ENCODE assay signal across 22 mouse cellular contexts in genomic region chr9:121895392-121895993, GRCm38 (mm10). TPM values are rescaled to one million over a fixed set of nuclear protein-coding genes. Genes with fewer than 3 reads are reported as not detected.
DNase-seq lines count a peak whose midpoint lies in the region; ATAC-seq lines count a peak whose summit lies in the region.
"Had no signal": no experiment of that assay in that cellular context is flagged by ENCODE, and none has a peak within 500 bp of the region (broad histone marks: within the 10 kb centered on the region; RNA-seq: fewer than 3 reads in every experiment).

No protein-coding gene starts in this region.

- ATAC-seq in kidney, embryonic 16.5 days (ENCODE audit: low FRiP score, low TSS enrichment), result no peak; the same call in 1 of the 2 replicates

- no peaks in the 10 kb centered on the region for H3K27me3 ChIP-seq in kidney, embryonic 16.5 days (ENCODE audit: insufficient read depth, low read length)
- H3K27me3 ChIP-seq in hindbrain, embryonic 10.5 days (ENCODE audit: insufficient read depth, poor library complexity, severe bottlenecking), result no peaks in the 10 kb centered on the region
- H3K27me3 ChIP-seq: heart, embryonic 13.5 days had no signal

- DNase-seq in adrenal gland, adult 8-10 months, result peak; percentile 5
- DNase-seq in adrenal gland, postnatal 25 days, result no peak
- peak; percentile 3 to 40 for DNase-seq in kidney, postnatal 25 days
- peak; percentile 34 to 52 for DNase-seq in heart, postnatal 14 days
- peak; percentile 70 for DNase-seq in lung, postnatal 36 days
- no peak for DNase-seq in hindbrain, embryonic 10.5 days (ENCODE audit: low spot score)
- no peak for DNase-seq in frontal cortex, postnatal 25 days (ENCODE audit: low spot score in 2 of 2)
- DNase-seq: cerebellum, postnatal 25 days; kidney, adult 11 months; retina, postnatal 1 day; spleen, adult 18-20 months; thymus, adult 18-20 months had no signal

- peaks cover 11% of the 10 kb centered on the region for H3K4me1 ChIP-seq in kidney, embryonic 16.5 days (ENCODE audit: insufficient read depth, low read length)
- H3K4me1 ChIP-seq in hindbrain, embryonic 10.5 days (replicated peaks), result peaks cover 8% of the 10 kb centered on the region

- WGBS in kidney, embryonic 16.5 days, result 39% methylated on average over 7 of the region's 7 CpGs
- 76% methylated on average over 7 of the region's 7 CpGs for WGBS in hindbrain, embryonic 10.5 days

- no peak overlapping the region for H3K4me2 ChIP-seq in kidney, embryonic 16.5 days (replicated peaks; ENCODE audit: low read depth, low read length)
- H3K4me2 ChIP-seq: heart, embryonic 13.5 days; hindbrain, embryonic 14.5 days; liver, embryonic 11.5 days had no signal

- H3K36me3 ChIP-seq in kidney, embryonic 16.5 days (ENCODE audit: insufficient read depth, low read length), result no peaks in the 10 kb centered on the region
- H3K36me3 ChIP-seq in hindbrain, embryonic 10.5 days, result no peaks in the 10 kb centered on the region
- H3K36me3 ChIP-seq: heart, embryonic 13.5 days had no signal

- no peak overlapping the region for H3K27ac ChIP-seq in kidney, embryonic 16.5 days (ENCODE audit: low read length)
- H3K27ac ChIP-seq in hindbrain, embryonic 10.5 days, result no peak overlapping the region
- H3K27ac ChIP-seq: heart, embryonic 13.5 days; hindbrain, embryonic 14.5 days had no signal

- intact Hi-C loops in heart, postnatal 14 days (cut with DNase I), result no loop called here

- no peak overlapping the region for H3K4me3 ChIP-seq in kidney, embryonic 16.5 days (ENCODE audit: low read length)
- H3K4me3 ChIP-seq in hindbrain, embryonic 10.5 days, result no peak overlapping the region
- H3K4me3 ChIP-seq: heart, embryonic 13.5 days had no signal

- no peak overlapping the region for H3K9ac ChIP-seq in kidney, embryonic 16.5 days (replicated peaks; ENCODE audit: low read length)
- H3K9ac ChIP-seq: heart, embryonic 13.5 days; hindbrain, embryonic 14.5 days had no signal

- no peaks in the 10 kb centered on the region for H3K9me3 ChIP-seq in kidney, embryonic 16.5 days (ENCODE audit: low read length)
- no peaks in the 10 kb centered on the region for H3K9me3 ChIP-seq in hindbrain, embryonic 10.5 days
- H3K9me3 ChIP-seq: heart, embryonic 13.5 days had no signal

RNA-seq across cellular contexts. Expression of gene Ackr2, which starts 2.7 kb away (rescaled TPM):
- total RNA-seq in adrenal gland, adult 8-10 months (2022), result 1 to 10 TPM in 1 of 4 experiments, under 1 TPM in 3; 0.77 to 2.1 (median 0.88) TPM
- total RNA-seq in adrenal gland, postnatal 25 days (2021), result 0.33 and 0.52 TPM in 2 replicates
- 0.90 and 1.2 TPM in 2 replicates for polyA plus RNA-seq in kidney, embryonic 16.5 days (2015; fragmentation: Nextera tagmentation; extraction: Ambion mirVana)
- total RNA-seq in heart, postnatal 14 days (2021), result 1 to 10 TPM; 2.0 to 3.4 TPM
- polyA plus RNA-seq in hindbrain, embryonic 10.5 days (2016; fragmentation: Nextera tagmentation; extraction: Ambion mirVana), result 0.51 and 0.89 TPM in 2 replicates
- total RNA-seq: megakaryocyte, adult 5-6 weeks had no signal

RNA-seq across cellular contexts. Expression of gene Cyp8b1, which starts 20.6 kb away (rescaled TPM):
- total RNA-seq in adrenal gland, adult 8-10 months (2022), result under 1 TPM; 0.54 to 0.84 (median 0.72) TPM
- 0.36 and 2.7 TPM in 2 replicates for total RNA-seq in adrenal gland, postnatal 25 days (2021)
- not detected in 2 replicates for polyA plus RNA-seq in kidney, embryonic 16.5 days (2015; fragmentation: Nextera tagmentation; extraction: Ambion mirVana)
- under 1 TPM in 1 of 2 experiments, not detected in 1; 0.10 TPM for total RNA-seq in heart, postnatal 14 days (2021)
- not detected in 2 replicates for polyA plus RNA-seq in hindbrain, embryonic 10.5 days (2016; fragmentation: Nextera tagmentation; extraction: Ambion mirVana)
- total RNA-seq: layer of hippocampus, postnatal 10 days; left cerebral cortex, postnatal 36 days; midbrain, postnatal 0 days had no signal
- polyA plus RNA-seq: embryonic facial prominence, embryonic 11.5 days; heart, embryonic 13.5 days; hindbrain, embryonic 14.5 days; liver, embryonic 11.5 days; midbrain, postnatal 0 days; neural tube, embryonic 14.5 days had no signal

RNA-seq across cellular contexts. Expression of gene Higd1a, which starts 37.3 kb away (rescaled TPM):
- 100 to 1,000 TPM in 1 of 4 experiments, 10 to 100 TPM in 3; 86.5 to 102 (median 87.4) TPM for total RNA-seq in adrenal gland, adult 8-10 months (2022)
- 77.9 and 79.7 TPM in 2 replicates for total RNA-seq in adrenal gland, postnatal 25 days (2021)
- 120 and 142 TPM in 2 replicates for polyA plus RNA-seq in kidney, embryonic 16.5 days (2015; fragmentation: Nextera tagmentation; extraction: Ambion mirVana)
- total RNA-seq in heart, postnatal 14 days (2021), result 100 to 1,000 TPM; 203 to 224 TPM
- 201 and 236 TPM in 2 replicates for polyA plus RNA-seq in hindbrain, embryonic 10.5 days (2016; fragmentation: Nextera tagmentation; extraction: Ambion mirVana)

RNA-seq across cellular contexts. Expression of gene Fam198a, which starts 55.3 kb away (rescaled TPM):
- 1 to 10 TPM; 1.8 to 2.7 (median 2.3) TPM for total RNA-seq in adrenal gland, adult 8-10 months (2022)
- total RNA-seq in adrenal gland, postnatal 25 days (2021), result 2.0 and 2.9 TPM in 2 replicates
- polyA plus RNA-seq in kidney, embryonic 16.5 days (2015; fragmentation: Nextera tagmentation; extraction: Ambion mirVana), result 2.0 and 2.8 TPM in 2 replicates
- total RNA-seq in heart, postnatal 14 days (2021), result 1 to 10 TPM; 1.7 to 1.8 TPM
- polyA plus RNA-seq in hindbrain, embryonic 10.5 days (2016; fragmentation: Nextera tagmentation; extraction: Ambion mirVana), result 0.52 and 0.70 TPM in 2 replicates
- total RNA-seq: megakaryocyte, adult 5-6 weeks had no signal

RNA-seq across cellular contexts. Expression of gene Ccdc13, which starts 56.2 kb away (rescaled TPM):
- 1 to 10 TPM in 3 of 4 experiments, under 1 TPM in 1; 0.73 to 2.2 (median 1.6) TPM for total RNA-seq in adrenal gland, adult 8-10 months (2022)
- 1.3 and 1.5 TPM in 2 replicates for total RNA-seq in adrenal gland, postnatal 25 days (2021)
- polyA plus RNA-seq in kidney, embryonic 16.5 days (2015; fragmentation: Nextera tagmentation; extraction: Ambion mirVana), result 0.58 and 0.71 TPM in 2 replicates
- total RNA-seq in heart, postnatal 14 days (2021), result under 1 TPM in 1 of 2 experiments, not detected in 1; 0.38 TPM
- 2.6 and 2.7 TPM in 2 replicates for polyA plus RNA-seq in hindbrain, embryonic 10.5 days (2016; fragmentation: Nextera tagmentation; extraction: Ambion mirVana)
- total RNA-seq: megakaryocyte, adult 5-6 weeks had no signal
- polyA plus RNA-seq: heart, embryonic 13.5 days had no signal

Comparison
In these comparisons a context has a peak if more than half of its experiments do, and no peak if none do; other contexts are left out.
1. DNase-seq: peak in adrenal gland, adult 8-10 months (single experiment), kidney, postnatal 25 days (2 of 2), heart, postnatal 14 days (2 of 2) and lung, postnatal 36 days (single experiment); none in adrenal gland, postnatal 25 days (single experiment), hindbrain, embryonic 10.5 days (single experiment) and frontal cortex, postnatal 25 days (0 of 2).